Mouse (Mus musculus) layer of hippocampus, adult 6 months (tissue): Measurements from ENCODE around the gene Pld5. TPM values are rescaled to one million over a fixed set of nuclear protein-coding genes. Genes with fewer than 3 reads are reported as not detected.

Source experiments
- long read RNA-seq, 2 experiments: library from polyadenylated mRNA; unstranded; transcript quantifications; one replicate each; pipeline ENCODE4 v2.0.0; 2019 to 2020
- polyA plus RNA-seq: library from polyadenylated mRNA; unstranded; fragments of <200 nt; fragmentation: Nextera tagmentation; gene quantifications from 2 replicates; pipeline ENCODE4 v1.2.3, GENCODE M21; 2021

The Pld5 gene
- 2.5 and 3.7 TPM in 2 replicates for polyA plus RNA-seq
- long read RNA-seq, experiment 1, partial matches to known transcripts, result 3 of 6 reads
- long read RNA-seq, experiment 1, other reads (novel, unspliced or antisense), result 1 of 6 reads
- long read RNA-seq, experiment 2, transcript Pld5-201 (10 exons, 3,557 nt), result major isoform, 12 of 35 reads
- long read RNA-seq, experiment 2, partial matches to known transcripts, result 2 of 35 reads
- long read RNA-seq, experiment 2, other reads (novel, unspliced or antisense), result 17 of 35 reads

DNA sequence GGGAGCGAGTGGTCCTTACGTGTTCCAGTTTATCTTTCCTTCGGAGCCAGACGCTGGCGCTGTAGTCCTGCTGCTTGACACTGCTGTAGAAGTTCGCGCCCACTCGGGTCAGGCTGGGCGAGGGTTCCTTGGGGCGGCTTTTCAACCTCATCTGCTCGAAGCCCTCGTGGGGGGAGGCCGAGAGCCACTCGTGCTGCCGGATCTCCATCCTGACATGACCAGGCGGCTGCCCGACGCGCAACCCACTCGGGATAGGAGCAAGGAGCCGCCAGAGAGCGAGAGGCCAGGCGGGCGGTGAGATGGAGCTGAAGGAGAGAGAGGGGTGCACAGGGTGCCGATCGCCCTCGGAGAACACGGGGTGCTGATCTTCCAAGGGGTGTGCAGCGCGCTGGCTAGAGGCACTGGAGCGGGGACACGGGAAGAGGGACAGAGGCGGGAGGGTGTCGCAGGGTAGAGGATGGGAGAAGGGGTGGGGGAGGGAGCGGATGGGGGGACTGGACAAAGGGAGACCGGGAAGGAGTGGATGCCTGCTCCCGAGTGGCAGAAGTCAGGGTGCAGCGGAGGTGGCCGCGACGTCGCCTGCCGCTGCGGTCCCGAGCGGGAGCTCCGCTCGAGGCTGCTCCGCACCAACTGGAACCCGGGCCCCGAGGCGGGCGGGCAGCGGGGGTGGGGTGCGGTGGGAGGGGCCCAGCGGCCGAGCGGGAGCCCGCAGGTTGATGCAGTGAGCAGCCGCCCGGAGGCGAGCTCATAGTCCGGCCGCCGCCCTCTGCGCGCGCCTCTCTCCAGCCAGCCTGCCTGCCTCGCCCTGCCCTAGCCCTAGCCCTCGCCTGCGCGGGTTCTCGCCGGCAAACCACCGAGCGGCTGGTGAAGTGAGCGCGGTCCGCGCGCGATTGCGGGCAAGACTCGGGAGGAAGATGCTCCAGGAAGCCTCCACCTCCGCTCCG is at the start of gene Pld5:
Gene Pld5, minus strand, starts transcription at position 646 of the 944 bp plus-strand sequence.

DNA sequence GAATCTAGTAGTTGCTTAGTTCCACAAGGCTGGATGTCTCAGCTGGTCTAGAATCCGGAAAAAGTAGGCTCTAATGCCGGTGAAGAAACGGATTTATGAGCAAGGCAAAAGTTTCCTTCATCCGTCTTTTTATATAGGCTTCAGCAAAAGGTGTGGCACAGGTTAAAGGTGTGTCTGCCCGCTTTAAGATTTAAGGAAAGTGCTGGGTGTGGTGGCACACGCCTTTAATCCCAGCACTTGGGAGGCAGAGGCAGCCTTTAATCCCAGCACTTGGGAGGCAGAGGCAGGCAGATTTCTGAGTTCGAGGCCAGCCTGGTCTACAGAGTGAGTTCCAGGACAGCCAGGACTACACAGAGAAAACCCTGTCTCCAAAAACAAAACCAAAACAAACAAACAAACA is 296.1 kb downstream of the Pld5 start, which contains the start of gene Rbm8a2:
Gene Rbm8a2, minus strand, starts transcription at position 101 of the 400 bp plus-strand sequence.

DNA sequence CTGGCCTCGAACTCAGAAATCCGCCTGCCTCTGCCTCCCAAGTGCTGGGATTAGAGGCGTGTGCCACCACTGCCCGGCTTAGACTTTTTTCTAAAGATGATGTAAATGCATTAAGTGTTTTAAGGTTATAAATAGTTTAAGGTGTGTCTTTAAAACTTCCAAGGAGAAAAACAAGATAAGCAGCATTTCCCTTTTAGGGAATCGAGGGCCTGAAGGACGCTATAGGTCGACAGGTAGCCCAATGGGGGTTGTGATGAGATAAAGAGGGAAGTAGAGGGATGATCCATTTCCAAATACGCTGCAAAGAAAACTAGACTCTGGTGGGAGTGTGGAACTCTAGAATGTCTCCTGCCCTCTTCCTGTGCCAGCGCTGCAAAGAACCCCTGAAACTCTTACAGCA is 355.1 kb downstream of the Pld5 start, which contains the start of gene Gm38100:
Gene Gm38100, plus strand, starts transcription at position 301 of the 400 bp plus-strand sequence.

